Mouse (Mus musculus): ENCODE measurements around the gene 1700102P08Rik.

DNA sequence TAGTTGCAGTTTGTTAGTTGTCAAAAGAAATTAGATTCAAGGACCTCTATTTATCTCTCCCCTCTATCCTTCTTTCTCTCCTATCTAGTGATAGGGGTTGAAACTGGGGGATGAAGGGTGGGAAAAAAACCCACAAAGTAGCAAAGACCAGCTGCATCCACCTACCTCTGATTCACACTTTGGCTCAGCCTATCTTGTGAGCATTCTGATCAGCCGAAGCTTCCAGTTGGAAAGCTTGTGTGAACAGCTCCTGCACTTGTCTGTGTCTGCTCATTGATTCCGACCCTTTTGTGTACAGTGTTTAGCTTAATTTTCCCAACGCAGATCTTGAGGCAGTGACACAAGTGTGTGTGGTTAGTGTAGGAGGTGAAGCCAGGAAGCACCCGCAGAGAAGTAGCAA lies 60.9 kb downstream of the 1700102P08Rik start:
- no peak for TF ChIP-seq CTCF (IDR thresholded peaks at IDR 0.05; ENCODE audit: low read depth)
- no peak for TF ChIP-seq EP300 (optimal IDR thresholded peaks at IDR 0.05)
